Mouse (Mus musculus) midbrain, embryonic 10.5 days (tissue): ENCODE measurements around the gene Mbnl1. TPM values are rescaled to one million over a fixed set of nuclear protein-coding genes. Genes with fewer than 3 reads are reported as not detected.

ENCODE experiments used
- DNase-seq: peaks from one replicate; pipeline ENCODE4 v3.0.0-alpha.2; 2017; ENCODE audit warnings: low spot score
- H3K27ac ChIP-seq: fragments of 300-500 bp; sonication (generic); replicated peaks from 2 replicates; pipeline ENCODE4 v1.5.1; 2016; ENCODE audit warnings: mild to moderate bottlenecking
- H3K27me3 ChIP-seq: fragments of 300-500 bp; sonication (generic); 2 replicates; pipeline ENCODE4 v1.6.1; 2016; ENCODE audit warnings: low read depth, mild to moderate bottlenecking; ENCODE audit not compliant: poor library complexity, severe bottlenecking
- H3K36me3 ChIP-seq: fragments of 300-500 bp; sonication (generic); 2 replicates; pipeline ENCODE4 v1.6.1; 2016; ENCODE audit warnings: mild to moderate bottlenecking, moderate library complexity
- H3K4me1 ChIP-seq: fragments of 300-500 bp; sonication (generic); 2 replicates; pipeline ENCODE4 v1.6.1; 2016
- H3K4me3 ChIP-seq: fragments of 300-500 bp; sonication (generic); 2 replicates; pipeline ENCODE4 v1.5.1; 2016; ENCODE audit warnings: mild to moderate bottlenecking, moderate library complexity
- H3K9me3 ChIP-seq: fragments of 300-500 bp; sonication (generic); replicated peaks from 2 replicates; pipeline ENCODE4 v1.6.1; 2016; ENCODE audit warnings: mild to moderate bottlenecking
- WGBS: fragments of 180-500 bp; shearing (Covaris S2); methylation state at CpG from one replicate; pipeline ENCODE4 v1.1.7; 2016; 5-methylcytosine and 5-hydroxymethylcytosine counted together
- polyA plus RNA-seq: library from polyadenylated mRNA; unstranded; fragments of >200 nt; fragmentation: Nextera tagmentation; extraction: Ambion mirVana; gene quantifications from 2 replicates; pipeline ENCODE4 v1.2.1, GENCODE M21; 2016

Gene Mbnl1
- polyA plus RNA-seq, 1 experiment from 2014 or later, result 34.5 TPM

GRCm38 (mm10) chr3:60582620-60583019 lies 110.0 kb downstream of the Mbnl1 start:
- DNase-seq, result no peak
- WGBS, result 85% methylated on average over 1 of the region's 1 CpGs
- Histone ChIP-seq H3K4me1 (peaks cover 15% of the 10 kb centered on the region), H3K27me3 (no peaks in the 10 kb centered on the region), H3K36me3 (no peaks in the 10 kb centered on the region), H3K9me3 (no peaks in the 10 kb centered on the region), H3K4me3 (no peak overlapping the region), H3K27ac (no peak overlapping the region)

- WGBS, result 96% methylated on average over 3 of the region's 3 CpGs
- Histone ChIP-seq H3K36me3 (no peaks in the 10 kb centered on the region), H3K27ac (no peak overlapping the region)
Observed at GRCm38 (mm10) chr3:60584704-60585103, 112.1 kb downstream of the Mbnl1 start.

GRCm38 (mm10) chr3:60586046-60586445 lies 113.4 kb downstream of the Mbnl1 start:
- H3K36me3 ChIP-seq, result no peaks in the 10 kb centered on the region
- no peak overlapping the region for H3K27ac ChIP-seq
- H3K4me3 ChIP-seq, result no peak overlapping the region
- no peaks in the 10 kb centered on the region for H3K9me3 ChIP-seq
- H3K4me1 ChIP-seq, result peaks cover 10% of the 10 kb centered on the region
- no peaks in the 10 kb centered on the region for H3K27me3 ChIP-seq
- no peak for DNase-seq
- 97% methylated on average over 3 of the region's 3 CpGs for WGBS

More at GRCm38 (mm10) chr3:60584704-60585103, 112.1 kb downstream of the Mbnl1 start:
- H3K4me3 ChIP-seq, result no peak overlapping the region
- H3K9me3 ChIP-seq, result no peaks in the 10 kb centered on the region
- peaks cover 15% of the 10 kb centered on the region for H3K4me1 ChIP-seq
- H3K27me3 ChIP-seq, result no peaks in the 10 kb centered on the region
- DNase-seq, result no peak

- 87% methylated on average over 4 of the region's 4 CpGs for WGBS
- DNase-seq, result no peak
- Histone ChIP-seq H3K4me1 (peaks cover 10% of the 10 kb centered on the region), H3K4me3 (no peak overlapping the region), H3K36me3 (no peaks in the 10 kb centered on the region), H3K9me3 (no peaks in the 10 kb centered on the region), H3K27ac (no peak overlapping the region), H3K27me3 (no peaks in the 10 kb centered on the region)
Observed at GRCm38 (mm10) chr3:60587149-60587548, 114.5 kb downstream of the Mbnl1 start.

- Histone ChIP-seq H3K9me3 (no peaks in the 10 kb centered on the region), H3K36me3 (no peaks in the 10 kb centered on the region), H3K4me1 (peaks cover 8% of the 10 kb centered on the region; the same call in 1 of the 2 replicates), H3K4me3 (no peak overlapping the region), H3K27ac (no peak overlapping the region), H3K27me3 (no peaks in the 10 kb centered on the region)
- 87% methylated on average over 3 of the region's 3 CpGs for WGBS
- no peak for DNase-seq
Observed at GRCm38 (mm10) chr3:60589361-60589760, 116.7 kb downstream of the Mbnl1 start.

- Histone ChIP-seq H3K27me3 (no peaks in the 10 kb centered on the region), H3K9me3 (no peaks in the 10 kb centered on the region), H3K4me3 (no peak overlapping the region), H3K36me3 (no peaks in the 10 kb centered on the region), H3K27ac (no peak overlapping the region), H3K4me1 (0 out of 2 replicates have a peak, but pooled peaks cover 4% of the 10 kb centered on the region)
- WGBS, result 90% methylated on average over 10 of the region's 10 CpGs
- no peak for DNase-seq
Observed at GRCm38 (mm10) chr3:60595606-60596005, 123.0 kb downstream of the Mbnl1 start.

- Histone ChIP-seq H3K9me3 (no peaks in the 10 kb centered on the region), H3K27ac (no peak overlapping the region), H3K4me3 (no peak overlapping the region), H3K36me3 (no peaks in the 10 kb centered on the region), H3K27me3 (no peaks in the 10 kb centered on the region), H3K4me1 (0 out of 2 replicates have a peak, but pooled peaks cover 4% of the 10 kb centered on the region)
- WGBS, result 87% methylated on average over 4 of the region's 4 CpGs
- no peak for DNase-seq
Observed at GRCm38 (mm10) chr3:60596985-60597384, 124.4 kb downstream of the Mbnl1 start.

GRCm38 (mm10) chr3:60601686-60602085 lies 129.1 kb downstream of the Mbnl1 start:
- peak; percentile 71 for DNase-seq
- 29% methylated on average over 4 of the region's 4 CpGs for WGBS
- no peak overlapping the region for H3K27ac ChIP-seq

GRCm38 (mm10) chr3:60602923-60603549 lies 130.4 kb downstream of the Mbnl1 start:
- H3K9me3 ChIP-seq, result no peaks in the 10 kb centered on the region
- no peaks in the 10 kb centered on the region for H3K4me1 ChIP-seq
- 91% methylated on average over 4 of the region's 4 CpGs for WGBS
- DNase-seq, result no peak
- H3K27ac ChIP-seq, result no peak overlapping the region
- H3K4me3 ChIP-seq, result no peak overlapping the region
- no peaks in the 10 kb centered on the region; the same call in 1 of the 2 replicates for H3K36me3 ChIP-seq
- no peaks in the 10 kb centered on the region for H3K27me3 ChIP-seq

More at GRCm38 (mm10) chr3:60601686-60602085, 129.1 kb downstream of the Mbnl1 start:
- Histone ChIP-seq H3K27me3 (no peaks in the 10 kb centered on the region), H3K4me3 (no peak overlapping the region), H3K36me3 (no peaks in the 10 kb centered on the region; the same call in 1 of the 2 replicates), H3K4me1 (no peaks in the 10 kb centered on the region), H3K9me3 (no peaks in the 10 kb centered on the region)

GRCm38 (mm10) chr3:60603637-60604036 lies 131.0 kb downstream of the Mbnl1 start:
- Histone ChIP-seq H3K27me3 (no peaks in the 10 kb centered on the region), H3K4me1 (no peaks in the 10 kb centered on the region), H3K36me3 (no peaks in the 10 kb centered on the region; the same call in 1 of the 2 replicates), H3K9me3 (no peaks in the 10 kb centered on the region), H3K4me3 (no peak overlapping the region), H3K27ac (no peak overlapping the region)
- DNase-seq, result no peak
- WGBS, result 90% methylated on average over 4 of the region's 4 CpGs

GRCm38 (mm10) chr3:60604205-60604604 lies 131.6 kb downstream of the Mbnl1 start:
- Histone ChIP-seq H3K9me3 (no peaks in the 10 kb centered on the region), H3K4me3 (no peak overlapping the region), H3K4me1 (no peaks in the 10 kb centered on the region), H3K27ac (no peak overlapping the region), H3K27me3 (no peaks in the 10 kb centered on the region), H3K36me3 (no peaks in the 10 kb centered on the region; the same call in 1 of the 2 replicates)
- WGBS, result 92% methylated on average over 6 of the region's 6 CpGs
- no peak for DNase-seq

- H3K27ac ChIP-seq, result no peak overlapping the region
- no peak for DNase-seq
- 8% methylated on average over 2 of the region's 2 CpGs for WGBS
- no peaks in the 10 kb centered on the region for H3K27me3 ChIP-seq
- no peaks in the 10 kb centered on the region for H3K4me1 ChIP-seq
- no peaks in the 10 kb centered on the region for H3K9me3 ChIP-seq
- peaks cover 3% of the 10 kb centered on the region; the same call in 1 of the 2 replicates for H3K36me3 ChIP-seq
- no peak overlapping the region for H3K4me3 ChIP-seq
Observed at GRCm38 (mm10) chr3:60608952-60609403, 136.3 kb downstream of the Mbnl1 start.

GRCm38 (mm10) chr3:60611839-60612238 lies 139.2 kb downstream of the Mbnl1 start:
- Histone ChIP-seq H3K4me3 (no peak overlapping the region), H3K27ac (no peak overlapping the region), H3K4me1 (no peaks in the 10 kb centered on the region), H3K36me3 (peaks cover 7% of the 10 kb centered on the region; the same call in 1 of the 2 replicates), H3K9me3 (no peaks in the 10 kb centered on the region), H3K27me3 (no peaks in the 10 kb centered on the region)
- no peak for DNase-seq
- WGBS, result 22% methylated on average over 2 of the region's 2 CpGs
